Mouse (Mus musculus) stomach, embryonic 16.5 days (tissue): ENCODE data around the gene Map3k11. TPM values are rescaled to one million over a fixed set of nuclear protein-coding genes. Genes with fewer than 3 reads are reported as not detected.

Experiments used
- ATAC-seq: fragments of 200-750 bp; cut with Nextera tagmentation; 2 replicates; pipeline ENCODE4 v1.8.0; 2017; ENCODE audit warnings: moderate number of reproducible peaks, moderate TSS enrichment; ENCODE audit not compliant: insufficient read depth, low FRiP score
- H3K27ac ChIP-seq: fragments of 300-500 bp; sonication (generic); 2 replicates; pipeline ENCODE4 v1.5.1; 2014; ENCODE audit warnings: low read length
- H3K27me3 ChIP-seq: fragments of 300-500 bp; sonication (generic); 2 replicates; pipeline ENCODE4 v1.6.1; 2014; ENCODE audit warnings: low read length, control low read depth, mixed read lengths; ENCODE audit not compliant: control insufficient read depth, insufficient read depth
- H3K36me3 ChIP-seq: fragments of 300-500 bp; sonication (generic); 2 replicates; pipeline ENCODE4 v1.6.1; 2014; ENCODE audit warnings: low read length; ENCODE audit not compliant: control insufficient read depth, insufficient read depth
- H3K4me1 ChIP-seq: fragments of 300-500 bp; sonication (generic); 2 replicates; pipeline ENCODE4 v1.6.1; 2014; ENCODE audit warnings: low read length, control low read depth, mixed read lengths; ENCODE audit not compliant: control insufficient read depth, insufficient read depth
- H3K4me2 ChIP-seq: fragments of 300-500 bp; sonication (generic); 2 replicates; pipeline ENCODE4 v1.6.1; 2014; ENCODE audit warnings: low read depth, low read length, mixed read lengths
- H3K4me3 ChIP-seq: fragments of 300-500 bp; sonication (generic); replicated peaks from 2 replicates; pipeline ENCODE4 v1.5.1; 2014; ENCODE audit warnings: mild to moderate bottlenecking, low read length
- H3K9ac ChIP-seq: fragments of 300-500 bp; sonication (generic); 2 replicates; pipeline ENCODE4 v1.6.1; 2014; ENCODE audit warnings: low read length
- H3K9me3 ChIP-seq: fragments of 300-500 bp; sonication (generic); replicated peaks from 2 replicates; pipeline ENCODE4 v1.6.1; 2016; ENCODE audit warnings: low read length, control low read depth; ENCODE audit not compliant: control insufficient read depth
- WGBS: fragments of 180-500 bp; shearing (Covaris S2); extraction: QIAGEN DNeasy Blood & Tissue Kit; methylation state at CpG from one replicate; pipeline ENCODE4 v1.1.7; 2014; 5-methylcytosine and 5-hydroxymethylcytosine counted together
- polyA plus RNA-seq: library from polyadenylated mRNA; unstranded; fragments of >200 nt; fragmentation: Nextera tagmentation; extraction: Ambion mirVana; gene quantifications from 2 replicates; pipeline ENCODE4 v1.2.1, GENCODE M21; 2015

The Map3k11 gene
- polyA plus RNA-seq: 20.0 and 20.2 TPM in 2 replicates

DNA sequence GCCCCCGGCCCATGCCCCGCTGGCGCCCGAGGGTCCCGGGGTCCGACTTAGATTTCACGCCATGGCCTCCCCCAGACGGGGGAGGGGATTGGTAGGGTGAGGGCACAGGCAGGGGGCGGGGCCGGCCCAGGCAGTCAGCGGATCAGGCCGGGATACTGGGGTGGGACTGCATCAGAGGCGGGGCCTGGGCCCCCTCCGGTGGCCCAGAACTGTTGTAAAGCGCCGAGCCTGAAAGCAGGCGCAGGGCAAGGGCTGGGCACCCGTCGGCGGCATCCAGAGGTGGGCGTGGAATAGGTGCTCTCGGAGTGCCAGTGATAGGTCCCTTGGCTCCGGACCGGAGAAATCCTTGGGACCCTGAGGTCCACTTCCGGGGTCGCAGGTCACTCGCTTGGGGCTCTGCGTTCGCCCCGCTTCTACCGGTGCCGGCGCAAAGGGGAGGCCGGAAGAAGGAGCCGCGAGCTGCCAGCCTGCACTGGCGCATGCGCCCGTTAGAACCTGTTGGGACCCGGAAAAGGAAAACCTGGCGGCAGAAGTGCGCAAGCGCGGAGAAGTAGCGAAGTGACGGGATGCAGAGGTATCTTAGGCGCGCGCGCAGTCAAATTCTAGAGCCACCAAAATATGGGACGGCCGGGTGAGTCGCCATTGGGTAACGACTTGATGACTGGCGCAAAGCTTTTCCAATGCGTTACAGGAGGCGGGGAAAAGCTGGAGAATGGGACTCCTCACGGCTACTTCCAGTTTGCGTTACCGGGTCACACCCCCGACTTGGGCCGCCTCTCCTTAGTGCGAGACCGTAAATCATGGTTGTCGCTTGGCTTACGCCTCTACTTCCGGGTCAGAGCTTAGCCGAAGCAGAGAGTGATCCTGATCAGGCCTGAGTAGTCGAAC, at the start of gene Map3k11, which contains the start of gene Pcnx3:
TSS of gene Map3k11 (plus strand) at position 543 of the 888 bp plus-strand sequence.
TSS of gene Pcnx3 (minus strand) at position 709 of the 888 bp plus-strand sequence.
- peak within 1 kb of the TSS; percentile 99 for H3K4me2 ChIP-seq
- 0% methylated on average over 69 of the region's 69 CpGs for WGBS
- H3K9ac ChIP-seq: peak within 1 kb of the TSS; percentile 96
- H3K27me3 ChIP-seq: no peaks in the 10 kb centered on the region
- H3K9me3 ChIP-seq: no peaks in the 10 kb centered on the region
- H3K4me3 ChIP-seq: peak within 1 kb of the TSS; percentile 98
- H3K27ac ChIP-seq: peak within 1 kb of the TSS; percentile 98
- H3K36me3 ChIP-seq: peaks cover 15% of the 10 kb centered on the region
- peak; percentile 93 for ATAC-seq
- peaks cover 39% of the 10 kb centered on the region for H3K4me1 ChIP-seq

GRCm38 (mm10) chr19:5640339-5640738, 48.2 kb upstream of the Map3k11 start:
- WGBS: 47% methylated on average over 9 of the region's 9 CpGs
- H3K27ac ChIP-seq: no peak overlapping the region
- H3K9ac ChIP-seq: peak overlapping the region; percentile 19; the same call in 1 of the 2 replicates
- H3K4me2 ChIP-seq: no peak overlapping the region
- H3K27me3 ChIP-seq: no peaks in the 10 kb centered on the region
- no peak for ATAC-seq
- no peaks in the 10 kb centered on the region for H3K9me3 ChIP-seq
- H3K4me1 ChIP-seq: peaks cover 22% of the 10 kb centered on the region
- peaks cover 28% of the 10 kb centered on the region for H3K36me3 ChIP-seq
- no peak overlapping the region for H3K4me3 ChIP-seq

- no peak overlapping the region for H3K4me2 ChIP-seq
- H3K4me3 ChIP-seq: no peak overlapping the region
- 85% methylated on average over 16 of the region's 17 CpGs for WGBS
- H3K4me1 ChIP-seq: peaks cover 22% of the 10 kb centered on the region
- H3K27me3 ChIP-seq: no peaks in the 10 kb centered on the region
- no peak overlapping the region for H3K27ac ChIP-seq
- no peaks in the 10 kb centered on the region for H3K9me3 ChIP-seq
- ATAC-seq: no peak
- H3K9ac ChIP-seq: no peak overlapping the region
- H3K36me3 ChIP-seq: peaks cover 35% of the 10 kb centered on the region
These were observed 47.5 kb upstream of the Map3k11 start for GRCm38 (mm10) chr19:5641021-5641420.

GRCm38 (mm10) chr19:5641641-5642040, 46.9 kb upstream of the Map3k11 start:
- H3K4me2 ChIP-seq: no peak overlapping the region
- no peaks in the 10 kb centered on the region for H3K9me3 ChIP-seq
- ATAC-seq: no peak
- H3K9ac ChIP-seq: no peak overlapping the region
- no peak overlapping the region for H3K27ac ChIP-seq
- peaks cover 19% of the 10 kb centered on the region for H3K4me1 ChIP-seq
- H3K36me3 ChIP-seq: peaks cover 37% of the 10 kb centered on the region
- WGBS: 93% methylated on average over 8 of the region's 8 CpGs
- H3K4me3 ChIP-seq: no peak overlapping the region
- no peaks in the 10 kb centered on the region for H3K27me3 ChIP-seq

DNA sequence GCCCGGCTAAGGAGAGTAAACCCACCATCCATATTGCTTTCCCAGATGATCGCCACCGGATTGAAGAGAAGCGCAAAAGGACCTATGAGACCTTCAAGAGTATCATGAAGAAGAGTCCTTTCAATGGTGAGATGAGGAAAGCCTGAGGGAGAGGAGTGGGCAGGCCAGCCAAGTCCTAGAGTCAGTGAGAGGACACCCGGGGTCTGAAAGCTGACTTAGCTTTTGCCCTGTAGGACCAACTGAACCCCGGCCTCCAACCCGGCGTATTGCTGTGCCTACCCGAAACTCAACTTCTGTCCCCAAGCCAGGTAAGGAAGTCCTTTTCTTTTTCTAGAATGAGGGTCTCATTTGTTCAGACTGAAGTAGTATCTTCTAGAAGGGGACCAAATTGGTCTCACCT, 43.3 kb upstream of the Map3k11 start:
- no peak for ATAC-seq

GRCm38 (mm10) chr19:5646731-5647330, 41.7 kb upstream of the Map3k11 start:
- no peak overlapping the region for H3K27ac ChIP-seq
- no peaks in the 10 kb centered on the region for H3K9me3 ChIP-seq
- peaks cover 42% of the 10 kb centered on the region for H3K36me3 ChIP-seq
- 85% methylated on average over 8 of the region's 8 CpGs for WGBS
- H3K9ac ChIP-seq: no peak overlapping the region
- H3K27me3 ChIP-seq: no peaks in the 10 kb centered on the region
- no peak for ATAC-seq
- H3K4me1 ChIP-seq: peaks cover 10% of the 10 kb centered on the region
- H3K4me2 ChIP-seq: no peak overlapping the region
- no peak overlapping the region for H3K4me3 ChIP-seq

More for the DNA sequence above, 43.3 kb upstream of the Map3k11 start:
- Histone ChIP-seq H3K4me3 (no peak overlapping the region), H3K27me3 (no peaks in the 10 kb centered on the region), H3K4me1 (peaks cover 13% of the 10 kb centered on the region), H3K9ac (no peak overlapping the region), H3K9me3 (no peaks in the 10 kb centered on the region), H3K4me2 (no peak overlapping the region), H3K27ac (no peak overlapping the region), H3K36me3 (peaks cover 47% of the 10 kb centered on the region)
- 94% methylated on average over 9 of the region's 9 CpGs for WGBS

DNA sequence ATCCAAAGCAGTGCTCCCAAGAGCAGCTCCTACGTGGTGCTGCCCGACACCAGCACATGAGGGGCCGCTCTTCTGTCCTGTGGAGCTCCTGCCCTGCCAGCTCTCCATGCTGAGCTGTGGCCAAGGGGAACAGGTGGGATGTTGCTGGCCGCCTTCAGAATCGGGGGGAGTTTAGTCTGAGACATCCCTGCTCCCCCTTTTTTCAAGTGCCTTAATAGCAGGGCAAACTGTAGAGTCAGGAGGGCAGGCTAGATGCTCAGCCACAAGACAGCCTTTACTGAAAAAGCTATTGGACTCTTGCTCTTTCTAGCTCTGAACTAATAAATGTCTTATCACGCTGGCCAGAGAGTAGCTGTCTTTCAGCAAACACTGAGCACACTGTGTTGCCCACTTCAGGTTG, 40.8 kb upstream of the Map3k11 start:
- no peaks in the 10 kb centered on the region for H3K9me3 ChIP-seq
- H3K4me2 ChIP-seq: no peak overlapping the region
- peaks cover 10% of the 10 kb centered on the region for H3K4me1 ChIP-seq
- WGBS: 96% methylated on average over 6 of the region's 6 CpGs
- ATAC-seq: no peak
- H3K27me3 ChIP-seq: no peaks in the 10 kb centered on the region
- peak overlapping the region; percentile 84 for H3K27ac ChIP-seq
- peak overlapping the region; percentile 61; the same call in 1 of the 2 replicates for H3K9ac ChIP-seq
- peaks cover 37% of the 10 kb centered on the region for H3K36me3 ChIP-seq
- no peak overlapping the region for H3K4me3 ChIP-seq

- peaks cover 34% of the 10 kb centered on the region for H3K36me3 ChIP-seq
- ATAC-seq: peak; percentile 93
- 7% methylated on average over 26 of the region's 26 CpGs for WGBS
These were observed 39.9 kb upstream of the Map3k11 start for GRCm38 (mm10) chr19:5648401-5649297.

More at GRCm38 (mm10) chr19:5648401-5649297, 39.9 kb upstream of the Map3k11 start:
- Histone ChIP-seq H3K27ac (peak overlapping the region; percentile 84), H3K9me3 (no peaks in the 10 kb centered on the region), H3K4me2 (peak overlapping the region; percentile 60), H3K4me3 (peak overlapping the region; percentile 39), H3K27me3 (no peaks in the 10 kb centered on the region), H3K9ac (peak overlapping the region; percentile 61), H3K4me1 (peaks cover 10% of the 10 kb centered on the region)
